Mouse (Mus musculus): Measurements from ENCODE around the gene Ackr1.
A peak's percentile ranks its signal among the peaks of the same experiment; 100 is the strongest.

DNA sequence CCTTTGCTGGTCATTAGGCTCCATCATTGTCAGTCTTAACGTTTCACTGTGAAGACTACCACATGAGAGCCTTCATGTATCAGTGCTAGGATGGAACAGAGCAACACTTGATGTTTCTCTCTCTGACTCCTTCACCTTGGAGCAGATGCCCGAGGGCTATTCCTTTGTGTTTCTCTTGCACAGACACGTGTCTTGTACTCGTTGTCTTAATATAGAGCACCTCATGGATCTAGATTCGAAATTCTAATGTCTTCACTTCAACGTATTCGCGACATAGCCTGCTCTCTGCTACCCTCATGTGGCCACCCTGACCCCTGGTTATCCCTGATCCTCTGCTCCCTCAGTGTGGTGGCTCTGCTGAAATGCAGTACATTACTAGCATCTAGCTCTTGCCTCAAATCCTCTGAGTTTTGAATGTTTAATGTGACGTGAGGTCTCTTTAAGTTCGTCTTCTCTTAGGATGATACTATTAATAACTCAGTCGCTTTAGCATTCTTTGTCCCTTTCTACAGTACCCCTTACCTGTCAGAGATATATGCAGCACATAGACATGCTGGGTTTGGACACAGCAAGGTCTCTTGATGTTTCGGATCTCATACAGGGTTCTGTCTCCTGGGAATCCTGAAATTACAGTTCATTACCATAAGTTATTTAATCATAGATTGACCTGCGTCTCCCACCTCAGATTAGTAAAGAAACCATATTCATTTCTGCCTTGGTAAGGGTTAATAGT is 44.0 kb upstream of the Ackr1 start:
- peak; percentile 95 for TF ChIP-seq CTCF (IDR thresholded peaks at IDR 0.05; ENCODE audit: low read depth)
- no peak for TF ChIP-seq EP300 (optimal IDR thresholded peaks at IDR 0.05)
